Mouse (Mus musculus) forebrain, embryonic 16.5 days (tissue): ENCODE results near the gene Plekha6. TPM values are rescaled to one million over a fixed set of nuclear protein-coding genes. Genes with fewer than 3 reads are reported as not detected.
A peak's percentile ranks its signal among the peaks of the same experiment; 100 is the strongest.

Source experiments
- ATAC-seq: fragments of 200-750 bp; cut with Nextera tagmentation; 2 replicates; pipeline ENCODE4 v1.8.0; 2017; ENCODE audit warnings: mild to moderate bottlenecking, moderate library complexity
- H3K27ac ChIP-seq: fragments of 300-500 bp; sonication (generic); 2 replicates; pipeline ENCODE4 v1.5.1; 2014; ENCODE audit warnings: low read length, control low read depth
- H3K27me3 ChIP-seq: fragments of 300-500 bp; sonication (generic); replicated peaks from 2 replicates; pipeline ENCODE4 v1.6.1; 2014; ENCODE audit warnings: low read length; ENCODE audit not compliant: control insufficient read depth, insufficient read depth
- H3K36me3 ChIP-seq: fragments of 300-500 bp; sonication (generic); 2 replicates; pipeline ENCODE4 v1.6.1; 2014; ENCODE audit not compliant: control insufficient read depth, insufficient read depth
- H3K4me1 ChIP-seq: fragments of 300-500 bp; sonication (generic); replicated peaks from 2 replicates; pipeline ENCODE4 v1.6.1; 2014; ENCODE audit warnings: low read length; ENCODE audit not compliant: control insufficient read depth, insufficient read depth
- H3K4me2 ChIP-seq: fragments of 300-500 bp; sonication (generic); 2 replicates; pipeline ENCODE4 v1.6.1; 2014; ENCODE audit warnings: mild to moderate bottlenecking, low read length, control low read depth
- H3K4me3 ChIP-seq: fragments of 300-500 bp; sonication (generic); replicated peaks from 2 replicates; pipeline ENCODE4 v1.5.1; 2014; ENCODE audit warnings: mild to moderate bottlenecking, low read length, control low read depth
- H3K9ac ChIP-seq: fragments of 300-500 bp; sonication (generic); replicated peaks from 2 replicates; pipeline ENCODE4 v1.6.1; 2014; ENCODE audit warnings: low read depth, low read length, control low read depth
- H3K9me3 ChIP-seq: fragments of 300-500 bp; sonication (generic); 2 replicates; pipeline ENCODE4 v1.6.1; 2016; ENCODE audit warnings: low read length; ENCODE audit not compliant: control insufficient read depth
- WGBS: fragments of 180-500 bp; shearing (Covaris S2); extraction: QIAGEN DNeasy Blood & Tissue Kit; methylation state at CpG from one replicate; pipeline ENCODE4 v1.1.7; 2014; 5-methylcytosine and 5-hydroxymethylcytosine counted together
- polyA plus RNA-seq: library from polyadenylated mRNA; unstranded; fragments of >200 nt; fragmentation: Nextera tagmentation; extraction: Ambion mirVana; gene quantifications from 2 replicates; pipeline ENCODE4 v1.2.1, GENCODE M21; 2015

Plekha6 gene
- polyA plus RNA-seq, 1 experiment from 2014 or later: 11.7 TPM

- no peak for ATAC-seq
- no peaks in the 10 kb centered on the region for H3K27me3 ChIP-seq
- H3K9ac ChIP-seq: peak overlapping the region; percentile 40; the same call in 1 of the 2 replicates
- no peak overlapping the region for H3K27ac ChIP-seq
- H3K9me3 ChIP-seq: no peaks in the 10 kb centered on the region
- WGBS: 40% methylated on average over 4 of the region's 4 CpGs
- H3K36me3 ChIP-seq: peaks cover 11% of the 10 kb centered on the region; the same call in 1 of the 2 replicates
- H3K4me3 ChIP-seq: peak overlapping the region; percentile 97
- peak overlapping the region; percentile 99 for H3K4me2 ChIP-seq
- peaks cover 46% of the 10 kb centered on the region for H3K4me1 ChIP-seq
Observed at GRCm38 (mm10) chr1:133134881-133135280, 29.1 kb upstream of the Plekha6 start.

GRCm38 (mm10) chr1:133135808-133136207 lies 28.2 kb upstream of the Plekha6 start:
- Histone ChIP-seq H3K4me1 (peaks cover 39% of the 10 kb centered on the region), H3K4me2 (peak overlapping the region; percentile 99), H3K36me3 (peaks cover 14% of the 10 kb centered on the region; the same call in 1 of the 2 replicates), H3K27me3 (no peaks in the 10 kb centered on the region), H3K27ac (no peak overlapping the region), H3K9ac (no peak overlapping the region), H3K4me3 (no peak overlapping the region), H3K9me3 (no peaks in the 10 kb centered on the region)
- ATAC-seq: no peak
- 65% methylated on average over 5 of the region's 5 CpGs for WGBS

- Histone ChIP-seq H3K4me2 (no peak overlapping the region), H3K27me3 (no peaks in the 10 kb centered on the region), H3K36me3 (peaks cover 14% of the 10 kb centered on the region; the same call in 1 of the 2 replicates), H3K9me3 (no peaks in the 10 kb centered on the region), H3K9ac (no peak overlapping the region), H3K4me1 (peaks cover 26% of the 10 kb centered on the region), H3K4me3 (no peak overlapping the region), H3K27ac (no peak overlapping the region)
- WGBS: 100% methylated on average over 1 of the region's 1 CpGs
- no peak for ATAC-seq
Observed at GRCm38 (mm10) chr1:133138401-133138800, 25.6 kb upstream of the Plekha6 start.

- Histone ChIP-seq H3K4me2 (no peak overlapping the region), H3K27ac (no peak overlapping the region), H3K4me3 (no peak overlapping the region), H3K9me3 (no peaks in the 10 kb centered on the region), H3K36me3 (no peaks in the 10 kb centered on the region), H3K27me3 (no peaks in the 10 kb centered on the region), H3K4me1 (no peaks in the 10 kb centered on the region), H3K9ac (no peak overlapping the region)
- WGBS: 63% methylated on average over 21 of the region's 22 CpGs
- ATAC-seq: peak; percentile 58
Observed at GRCm38 (mm10) chr1:133146014-133147009, 17.7 kb upstream of the Plekha6 start.

- Histone ChIP-seq H3K9ac (no peak overlapping the region), H3K4me1 (no peaks in the 10 kb centered on the region), H3K4me2 (no peak overlapping the region), H3K27me3 (no peaks in the 10 kb centered on the region), H3K27ac (no peak overlapping the region), H3K36me3 (no peaks in the 10 kb centered on the region), H3K9me3 (no peaks in the 10 kb centered on the region), H3K4me3 (no peak overlapping the region)
- 83% methylated on average over 5 of the region's 5 CpGs for WGBS
- ATAC-seq: no peak
Observed at GRCm38 (mm10) chr1:133147324-133147723, 16.7 kb upstream of the Plekha6 start.

GRCm38 (mm10) chr1:133148122-133148521 lies 15.9 kb upstream of the Plekha6 start:
- Histone ChIP-seq H3K27ac (no peak overlapping the region), H3K36me3 (no peaks in the 10 kb centered on the region), H3K9ac (no peak overlapping the region), H3K9me3 (no peaks in the 10 kb centered on the region), H3K27me3 (no peaks in the 10 kb centered on the region), H3K4me3 (no peak overlapping the region), H3K4me1 (no peaks in the 10 kb centered on the region), H3K4me2 (no peak overlapping the region)
- no peak for ATAC-seq
- WGBS: 93% methylated on average over 8 of the region's 8 CpGs

- no peaks in the 10 kb centered on the region for H3K27me3 ChIP-seq
- no peak overlapping the region for H3K9ac ChIP-seq
- WGBS: 93% methylated on average over 2 of the region's 2 CpGs
- ATAC-seq: no peak
- H3K9me3 ChIP-seq: no peaks in the 10 kb centered on the region
- no peaks in the 10 kb centered on the region for H3K4me1 ChIP-seq
- H3K4me2 ChIP-seq: no peak overlapping the region
- H3K36me3 ChIP-seq: no peaks in the 10 kb centered on the region
- H3K4me3 ChIP-seq: no peak overlapping the region
- H3K27ac ChIP-seq: no peak overlapping the region
Observed at GRCm38 (mm10) chr1:133150556-133150955, 13.5 kb upstream of the Plekha6 start.

GRCm38 (mm10) chr1:133152213-133152612 lies 11.8 kb upstream of the Plekha6 start:
- Histone ChIP-seq H3K27ac (no peak overlapping the region), H3K4me3 (no peak overlapping the region), H3K36me3 (no peaks in the 10 kb centered on the region), H3K4me1 (no peaks in the 10 kb centered on the region), H3K27me3 (no peaks in the 10 kb centered on the region), H3K9me3 (no peaks in the 10 kb centered on the region), H3K9ac (no peak overlapping the region), H3K4me2 (no peak overlapping the region)
- whole genome bisulfite sequencing: 85% methylated on average over 3 of the region's 3 CpGs
- ATAC-seq: no peak

- Histone ChIP-seq H3K9ac (no peak overlapping the region), H3K36me3 (no peaks in the 10 kb centered on the region), H3K4me3 (no peak overlapping the region), H3K27ac (no peak overlapping the region), H3K4me1 (peaks cover 8% of the 10 kb centered on the region), H3K27me3 (no peaks in the 10 kb centered on the region), H3K9me3 (no peaks in the 10 kb centered on the region), H3K4me2 (no peak overlapping the region)
- no peak for ATAC-seq
- 91% methylated on average over 6 of the region's 6 CpGs for WGBS
Observed at GRCm38 (mm10) chr1:133155270-133155669, 8.7 kb upstream of the Plekha6 start.
